Mouse (Mus musculus) limb, embryonic 14.5 days (tissue): ENCODE measurements around the gene Cyb5r3. TPM values are rescaled to one million over a fixed set of nuclear protein-coding genes. Genes with fewer than 3 reads are reported as not detected.

Experiments used
- ATAC-seq: fragments of 200-750 bp; cut with Nextera tagmentation; 2 replicates; pipeline ENCODE4 v1.8.0; 2017; ENCODE audit warnings: low read depth, moderate number of reproducible peaks, moderate TSS enrichment; ENCODE audit not compliant: low FRiP score
- DNase-seq: peaks from one replicate; pipeline ENCODE4 v3.0.0-alpha.2; 2015; ENCODE audit warnings: low spot score
- H3K27ac ChIP-seq: fragments of 300-500 bp; sonication (generic); replicated peaks from 2 replicates; pipeline ENCODE4 v1.5.1; 2014; ENCODE audit warnings: low read depth, mild to moderate bottlenecking, low read length, moderate library complexity, mixed read lengths
- H3K27me3 ChIP-seq: fragments of 300-500 bp; sonication (generic); 2 replicates; pipeline ENCODE4 v1.6.1; 2014; ENCODE audit warnings: low read length, mixed read lengths; ENCODE audit not compliant: control insufficient read depth, insufficient read depth
- H3K36me3 ChIP-seq: fragments of 300-500 bp; sonication (generic); 2 replicates; pipeline ENCODE4 v1.6.1; 2014; ENCODE audit warnings: mild to moderate bottlenecking, low read length, moderate library complexity, mixed read lengths; ENCODE audit not compliant: control insufficient read depth, insufficient read depth
- H3K4me1 ChIP-seq: fragments of 300-500 bp; sonication (generic); 2 replicates; pipeline ENCODE4 v1.6.1; 2014; ENCODE audit warnings: antibody characterized with exemption, low read length, mixed read lengths; ENCODE audit not compliant: control insufficient read depth, insufficient read depth
- H3K4me2 ChIP-seq: fragments of 300-500 bp; sonication (generic); replicated peaks from 2 replicates; pipeline ENCODE4 v1.6.1; 2014; ENCODE audit warnings: low read depth, mild to moderate bottlenecking, low read length, moderate library complexity; ENCODE audit not compliant: severe bottlenecking
- H3K4me3 ChIP-seq: fragments of 300-500 bp; sonication (generic); replicated peaks from 2 replicates; pipeline ENCODE4 v1.5.1; 2014; ENCODE audit warnings: low read length
- H3K9ac ChIP-seq: fragments of 300-500 bp; sonication (generic); 2 replicates; pipeline ENCODE4 v1.6.1; 2014; ENCODE audit warnings: mild to moderate bottlenecking, low read depth, low read length, moderate library complexity; ENCODE audit not compliant: severe bottlenecking
- H3K9me3 ChIP-seq: fragments of 300-500 bp; sonication (generic); 2 replicates; pipeline ENCODE4 v1.6.1; 2016; ENCODE audit warnings: low read length; ENCODE audit not compliant: control insufficient read depth
- POLR2A ChIP-seq: fragments of 200-500 bp; IDR thresholded peaks from 2 replicates; pipeline ENCODE4 v1.8.0; 2012; ENCODE audit warnings: inconsistent platforms, mild to moderate bottlenecking, moderate library complexity, borderline replicate concordance; ENCODE audit not compliant: insufficient read depth, insufficient read length; ENCODE audit errors: extremely low read depth
- WGBS: fragments of 180-500 bp; shearing (Covaris S2); extraction: QIAGEN DNeasy Blood & Tissue Kit; methylation state at CpG from one replicate; pipeline ENCODE4 v1.1.7; 2014; 5-methylcytosine and 5-hydroxymethylcytosine counted together
- polyA plus RNA-seq, 2 experiments: library from polyadenylated mRNA; depleted of rRNA in 1 of 2; stranded (reverse) in 1 of 2; unstranded in 1 of 2; fragments of >200 nt; fragmentation: Nextera tagmentation in 1 of 2; extraction: Ambion mirVana in 1 of 2; gene quantifications; 2 replicates each; pipeline versions ENCODE4 v1.2.1 to v1.2.3; 2012 to 2014

The Cyb5r3 gene
- polyA plus RNA-seq, 2 experiments = 73.3 to 136 TPM

DNA sequence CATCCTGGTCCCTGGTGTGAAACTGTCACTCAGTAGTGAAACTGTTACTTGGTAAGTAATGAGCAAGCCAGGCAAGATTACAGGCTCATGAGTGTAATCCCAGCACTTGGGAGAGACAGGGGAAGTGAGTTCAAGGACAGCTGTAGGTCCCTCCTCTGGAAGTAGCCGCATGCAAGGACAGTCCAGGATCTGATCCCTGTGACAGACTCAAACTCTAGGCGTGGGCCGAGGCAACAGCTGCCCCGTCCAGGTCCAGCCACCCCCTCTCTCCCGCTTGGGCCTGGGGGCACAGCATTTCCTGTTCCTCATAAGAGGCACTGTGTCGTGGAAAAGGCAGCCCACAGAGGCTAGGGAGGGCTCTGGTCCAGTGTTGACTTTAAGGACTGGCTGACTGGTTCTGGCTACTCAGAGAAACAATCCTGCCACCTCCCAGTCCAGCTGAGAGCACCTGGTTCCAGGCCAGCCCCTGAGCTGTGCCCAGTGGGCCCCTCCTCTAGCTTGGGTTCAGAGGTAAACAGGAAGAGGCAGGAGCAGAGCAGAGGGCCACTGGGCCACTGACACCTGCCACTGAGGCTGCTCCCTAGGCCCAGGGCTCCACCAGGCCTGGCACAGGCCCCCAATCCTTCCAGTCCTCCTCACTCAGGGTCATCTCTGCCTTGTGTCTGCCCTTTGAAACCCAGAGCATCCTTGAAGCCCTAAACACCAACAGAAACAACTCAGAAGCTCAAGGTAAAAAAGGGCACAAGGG, 16.5 kb downstream of the Cyb5r3 start:
- Histone ChIP-seq H3K27ac (no peak overlapping the region), H3K9me3 (no peaks in the 10 kb centered on the region), H3K36me3 (peaks cover 48% of the 10 kb centered on the region), H3K4me1 (no peaks in the 10 kb centered on the region), H3K4me3 (no peak overlapping the region), H3K4me2 (no peak overlapping the region), H3K27me3 (no peaks in the 10 kb centered on the region), H3K9ac (no peak overlapping the region)
- ATAC-seq = no peak
- TF ChIP-seq POLR2A = no peak
- WGBS = 66% methylated on average over 6 of the region's 6 CpGs
- DNase-seq = no peak

DNA sequence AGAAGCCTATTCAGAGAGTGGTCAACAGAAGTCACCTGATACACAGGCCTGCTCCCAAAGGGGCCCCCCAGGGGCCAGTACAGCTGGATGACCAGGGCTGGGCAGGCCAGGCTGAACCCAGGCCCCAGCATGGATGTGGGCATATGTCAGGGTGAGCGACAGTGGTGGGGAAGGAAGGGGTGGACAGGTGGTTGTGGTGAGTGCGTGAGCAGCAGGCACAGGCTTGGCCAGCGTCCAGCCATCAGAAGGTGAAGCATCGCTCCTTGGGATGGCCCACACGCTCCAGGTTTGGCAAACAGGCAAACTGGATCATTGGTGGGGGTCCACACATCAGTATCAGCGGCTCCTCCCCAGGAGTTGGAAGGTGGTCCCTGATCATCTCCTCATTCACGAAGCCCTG, 18.1 kb downstream of the Cyb5r3 start:
- 93% methylated on average over 7 of the region's 7 CpGs for WGBS
- H3K9ac ChIP-seq = no peak overlapping the region
- ATAC-seq (no peak), DNase-seq (no peak)
- TF ChIP-seq POLR2A = no peak
- no peak overlapping the region for H3K4me2 ChIP-seq
- no peak overlapping the region for H3K27ac ChIP-seq
- no peak overlapping the region for H3K4me3 ChIP-seq
- peaks cover 33% of the 10 kb centered on the region for H3K36me3 ChIP-seq
- H3K9me3 ChIP-seq = no peaks in the 10 kb centered on the region
- H3K4me1 ChIP-seq = no peaks in the 10 kb centered on the region; the same call in 1 of the 2 replicates
- no peaks in the 10 kb centered on the region for H3K27me3 ChIP-seq

DNA sequence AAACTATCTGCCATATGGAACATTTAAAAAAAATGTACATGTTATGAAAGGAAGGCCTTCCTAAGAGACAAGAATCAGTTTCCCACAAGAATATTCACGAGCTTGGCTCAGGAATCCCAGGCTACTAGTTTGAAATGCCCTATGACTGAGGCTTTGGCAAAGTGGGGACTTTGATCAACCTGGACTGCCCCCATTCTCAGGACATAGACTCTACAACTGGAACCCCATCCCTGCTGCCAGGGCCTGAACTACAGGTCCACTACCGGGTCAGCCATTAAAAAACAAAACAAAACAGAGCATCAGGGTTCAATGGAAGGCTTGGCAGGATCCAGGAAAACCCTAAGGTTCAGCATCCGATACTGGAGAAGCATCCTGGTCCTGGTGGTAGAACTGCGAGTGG, 21.7 kb downstream of the Cyb5r3 start:
- Histone ChIP-seq H3K4me2 (no peak overlapping the region), H3K9me3 (no peaks in the 10 kb centered on the region), H3K36me3 (peaks cover 22% of the 10 kb centered on the region), H3K4me1 (peaks cover 7% of the 10 kb centered on the region), H3K4me3 (no peak overlapping the region), H3K27ac (no peak overlapping the region), H3K9ac (no peak overlapping the region), H3K27me3 (no peaks in the 10 kb centered on the region)
- no peak for ATAC-seq
- no peak for TF ChIP-seq POLR2A
- no peak for DNase-seq
- WGBS = 92% methylated on average over 4 of the region's 4 CpGs

DNA sequence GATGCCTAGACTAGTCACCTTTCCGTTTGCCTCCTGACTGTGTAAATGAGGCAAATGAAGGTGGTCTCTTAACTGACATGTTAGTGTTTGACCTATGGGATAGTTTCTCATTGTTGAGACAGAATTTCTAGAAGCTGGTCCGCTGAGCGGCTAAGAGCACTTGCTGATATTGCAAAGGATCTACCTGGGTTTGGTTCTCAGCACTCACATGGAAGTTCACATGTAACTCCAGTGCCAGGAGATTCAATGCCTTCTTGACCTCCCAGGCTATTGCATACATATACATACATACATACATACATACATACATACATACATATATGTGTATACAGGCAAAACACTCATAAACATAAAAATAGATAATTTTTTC, 22.3 kb downstream of the Cyb5r3 start:
- no peak for ATAC-seq
- peak overlapping the region; percentile 98 for H3K27ac ChIP-seq
- no peak for TF ChIP-seq POLR2A
- H3K4me1 ChIP-seq = peaks cover 7% of the 10 kb centered on the region
- H3K36me3 ChIP-seq = peaks cover 28% of the 10 kb centered on the region
- 17% methylated on average over 3 of the region's 3 CpGs for WGBS
- no peaks in the 10 kb centered on the region for H3K9me3 ChIP-seq
- no peaks in the 10 kb centered on the region for H3K27me3 ChIP-seq
- H3K9ac ChIP-seq = peak overlapping the region; percentile 97
- H3K4me3 ChIP-seq = peak overlapping the region; percentile 93; the same call in 1 of the 2 replicates
- H3K4me2 ChIP-seq = peak overlapping the region; percentile 82
- DNase-seq = no peak

DNA sequence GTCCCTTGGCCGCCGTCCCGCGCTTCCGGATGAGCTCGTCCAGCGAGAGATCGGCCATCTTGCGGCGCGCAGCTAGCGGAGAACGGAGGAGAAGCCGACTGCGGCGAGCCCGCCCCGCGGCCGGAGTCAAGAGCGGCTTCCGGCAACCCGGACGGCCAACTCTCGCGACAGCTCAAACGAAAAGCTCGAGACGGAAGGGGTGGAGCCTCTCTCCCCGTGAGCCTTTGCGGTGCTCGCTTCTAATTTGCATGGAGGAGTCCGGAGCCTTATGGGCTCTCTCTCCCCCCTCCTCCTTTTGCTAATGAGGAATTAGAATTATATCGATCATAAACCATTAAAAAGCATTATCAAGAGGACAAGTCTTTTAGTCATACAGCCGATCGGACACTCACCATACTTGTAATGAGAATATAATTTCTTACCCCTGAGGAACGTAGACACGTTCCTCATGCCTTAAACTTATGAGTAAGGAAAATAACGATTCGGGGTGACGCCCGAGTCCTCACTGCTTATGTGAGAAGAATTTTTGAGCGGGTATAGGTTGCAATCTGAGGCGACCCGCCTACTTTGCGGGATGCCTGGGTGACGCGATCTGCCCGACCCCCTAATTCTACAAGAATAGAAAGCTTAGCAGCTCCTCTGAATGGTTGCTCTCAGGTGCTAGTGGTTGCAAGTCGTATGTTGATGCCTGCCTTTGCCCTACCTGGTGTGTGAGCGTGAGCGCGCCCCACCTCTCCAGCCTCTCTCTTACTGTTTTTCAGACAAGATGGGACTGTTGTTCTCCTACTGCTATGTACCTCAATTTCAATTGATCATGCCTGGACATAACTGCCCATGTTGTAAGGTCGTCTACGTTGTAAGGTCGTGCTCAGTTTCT, 23.0 kb downstream of the Cyb5r3 start, which contains the start of gene Poldip3:
Gene Poldip3, minus strand, starts transcription at position 189 of the 877 bp plus-strand sequence.
- H3K4me2 ChIP-seq = peak within 1 kb of the TSS; percentile 82
- no peaks in the 10 kb centered on the region for H3K9me3 ChIP-seq
- peak within 1 kb of the TSS; percentile 97 for H3K9ac ChIP-seq
- peak within 1 kb of the TSS; percentile 98 for H3K27ac ChIP-seq
- H3K36me3 ChIP-seq = peaks cover 30% of the 10 kb centered on the region
- peaks cover 7% of the 10 kb centered on the region for H3K4me1 ChIP-seq
- DNase-seq (peak; percentile 98), ATAC-seq (peak; percentile 94)
- H3K4me3 ChIP-seq = peak within 1 kb of the TSS; percentile 93
- TF ChIP-seq POLR2A = peak; percentile 97; the same call in 1 of the 2 replicates
- under 1% methylated on average over 50 of the region's 56 CpGs for WGBS
- no peaks in the 10 kb centered on the region for H3K27me3 ChIP-seq
